Mouse (Mus musculus): ENCODE data around the gene Rpusd2.
"Not testable (repeated sequence)": the region's sequence is repeated elsewhere in the genome, so short reads cannot be mapped to it uniquely, and the experiment has no call there.

The Rpusd2 gene

GRCm38 (mm10) chr2:119034656-119035396 lies at the start of gene Rpusd2:
TSS of gene Rpusd2 (plus strand) at chr2:119034790.
- peak; percentile 79 for DNase-seq (ENCODE audit: low spot score)

- no peak for DNase-seq (ENCODE audit: low spot score)
These were observed 39.1 kb upstream of the Rpusd2 start for GRCm38 (mm10) chr2:118995490-118995889.

GRCm38 (mm10) chr2:118995919-118996797 lies 38.4 kb upstream of the Rpusd2 start:
- no peak for DNase-seq (ENCODE audit: low spot score)

DNA sequence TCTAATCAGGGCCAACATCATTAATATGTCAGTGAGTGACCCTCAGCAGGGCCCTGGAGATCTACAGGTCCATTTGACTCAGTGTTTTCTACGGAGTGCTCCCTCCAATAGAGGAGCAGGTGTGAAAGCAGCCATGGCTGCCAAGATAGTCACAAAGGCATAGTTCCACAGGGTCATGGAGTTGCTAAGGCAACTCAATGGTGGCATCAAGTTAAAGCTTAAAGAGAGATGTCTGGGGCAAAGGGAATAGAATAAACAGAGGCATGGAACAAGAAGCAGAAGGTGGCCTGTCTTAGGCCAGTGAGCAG lies 37.8 kb upstream of the Rpusd2 start:
- DNase-seq (ENCODE audit: low spot score) = no peak

GRCm38 (mm10) chr2:118998115-118998866 lies 36.3 kb upstream of the Rpusd2 start:
- no peak for DNase-seq (ENCODE audit: low spot score)

GRCm38 (mm10) chr2:118999025-118999639 lies 35.5 kb upstream of the Rpusd2 start:
- no peak for DNase-seq (ENCODE audit: low spot score)

DNA sequence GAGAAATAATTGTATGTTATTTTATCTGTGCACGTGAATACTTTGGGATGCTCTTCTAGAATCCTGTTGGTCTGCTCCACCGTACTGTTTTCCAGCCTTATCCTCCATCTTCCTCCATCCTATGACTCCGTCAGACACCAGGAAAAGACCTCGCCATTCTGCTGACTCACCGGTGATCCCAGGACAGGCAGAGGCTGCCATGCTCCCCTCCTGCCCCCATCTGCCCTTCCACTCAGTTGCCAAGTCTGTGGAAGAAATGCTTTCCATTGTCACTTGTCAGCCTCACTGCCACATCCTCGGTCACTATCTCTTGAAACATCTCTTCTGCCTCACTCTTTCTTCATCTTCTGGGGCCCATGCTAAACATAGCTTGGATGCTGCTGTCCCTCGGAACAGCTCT lies 27.7 kb upstream of the Rpusd2 start:
- no peak for DNase-seq (ENCODE audit: low spot score)

GRCm38 (mm10) chr2:119009376-119009775 lies 25.2 kb upstream of the Rpusd2 start:
- DNase-seq (ENCODE audit: low spot score) = no peak

DNA sequence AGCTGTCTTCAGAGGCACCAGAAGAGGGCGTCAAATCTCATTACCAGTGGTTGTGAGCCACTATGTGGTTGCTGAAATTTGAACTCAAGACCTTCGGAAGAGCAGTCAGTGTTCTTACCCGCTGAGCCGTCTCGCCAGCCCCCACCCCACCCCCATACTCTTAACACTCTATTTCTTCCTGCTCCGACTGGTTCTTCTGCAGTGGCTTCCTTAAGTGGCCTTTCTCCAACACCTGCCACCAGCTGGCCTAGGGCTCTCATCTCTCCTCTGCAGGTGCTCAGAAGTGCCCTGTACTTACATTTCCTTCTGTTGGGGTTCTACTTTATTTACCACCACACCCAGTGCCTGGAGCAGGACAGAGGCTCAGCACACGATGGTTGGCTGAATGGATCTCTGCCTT lies 19.6 kb upstream of the Rpusd2 start:
- DNase-seq (ENCODE audit: low spot score) = no peak

GRCm38 (mm10) chr2:119015604-119016180 lies 18.9 kb upstream of the Rpusd2 start:
- no peak for DNase-seq (ENCODE audit: low spot score)

GRCm38 (mm10) chr2:119016312-119016711 lies 18.3 kb upstream of the Rpusd2 start:
- not testable (repeated sequence) for DNase-seq (ENCODE audit: low spot score)

GRCm38 (mm10) chr2:119017647-119018046 lies 16.9 kb upstream of the Rpusd2 start:
- no peak for DNase-seq (ENCODE audit: low spot score)

- DNase-seq (ENCODE audit: low spot score) = no peak
These were observed 16.0 kb upstream of the Rpusd2 start for GRCm38 (mm10) chr2:119018391-119019122.

DNA sequence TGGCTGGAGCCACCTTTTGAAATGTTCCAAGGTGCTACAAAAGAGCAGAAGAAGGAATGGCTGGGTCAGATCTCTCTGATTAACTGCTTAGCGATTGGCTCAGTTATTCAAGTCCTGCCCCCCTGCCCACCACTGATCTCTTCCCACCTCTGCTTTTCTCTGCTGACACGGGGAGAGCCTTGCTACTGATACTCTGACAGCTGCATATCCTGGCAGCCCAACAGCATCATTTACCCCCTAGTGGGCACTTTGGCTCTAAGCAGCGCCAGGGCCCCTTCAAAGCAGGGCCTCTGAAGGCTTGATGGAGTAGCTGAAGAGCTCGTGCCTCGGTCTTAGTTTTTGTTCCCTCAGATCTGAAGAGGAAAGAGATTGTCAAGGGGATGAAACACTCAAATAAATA lies 15.5 kb upstream of the Rpusd2 start:
- no peak for DNase-seq (ENCODE audit: low spot score)

DNA sequence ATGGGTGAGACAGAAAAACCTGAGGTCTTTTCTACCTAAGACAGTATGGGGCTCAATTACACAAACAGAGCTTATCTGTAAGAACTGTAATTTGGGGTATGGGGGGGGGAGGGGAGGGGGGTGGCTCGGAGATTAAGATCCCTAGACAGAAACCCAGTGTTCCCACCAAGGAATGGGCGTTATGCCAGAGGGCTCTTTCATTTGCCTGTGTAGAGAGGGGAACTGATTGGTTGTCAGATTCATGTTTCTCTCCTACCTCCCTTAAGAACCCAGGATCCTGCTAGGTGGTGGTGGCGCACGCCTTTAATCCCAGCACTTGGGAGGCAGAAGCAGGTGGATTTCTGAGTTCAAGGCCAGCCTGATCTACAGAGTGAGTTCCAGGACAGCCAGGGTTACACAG lies 15.1 kb upstream of the Rpusd2 start:
- DNase-seq (ENCODE audit: low spot score) = no peak

- no peak for DNase-seq (ENCODE audit: low spot score)
These were observed 11.4 kb upstream of the Rpusd2 start for GRCm38 (mm10) chr2:119023154-119023660.

GRCm38 (mm10) chr2:119024536-119025238 lies 9.9 kb upstream of the Rpusd2 start:
- DNase-seq (ENCODE audit: low spot score) = no peak

DNA sequence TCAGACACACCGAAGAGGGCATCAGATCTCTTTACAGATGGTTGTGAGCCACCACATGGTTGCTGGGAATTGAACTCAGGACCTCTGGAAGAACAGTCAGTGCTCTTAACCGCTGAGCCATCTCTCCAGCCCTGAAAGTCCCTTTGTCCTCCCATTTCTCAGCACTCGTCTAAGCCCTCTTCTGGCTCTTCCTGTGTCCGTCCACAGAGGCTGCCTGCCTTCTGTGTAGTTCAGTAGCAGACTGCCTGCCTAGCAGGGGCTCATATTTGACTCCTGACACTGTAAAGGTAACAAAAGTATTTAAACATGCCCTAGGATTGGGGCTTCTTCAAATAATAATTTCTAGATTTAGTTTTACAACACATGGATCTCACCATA lies 9.4 kb upstream of the Rpusd2 start:
- DNase-seq (ENCODE audit: low spot score) = no peak

- DNase-seq (ENCODE audit: low spot score) = no peak
These were observed 7.6 kb upstream of the Rpusd2 start for GRCm38 (mm10) chr2:119026951-119027350.

DNA sequence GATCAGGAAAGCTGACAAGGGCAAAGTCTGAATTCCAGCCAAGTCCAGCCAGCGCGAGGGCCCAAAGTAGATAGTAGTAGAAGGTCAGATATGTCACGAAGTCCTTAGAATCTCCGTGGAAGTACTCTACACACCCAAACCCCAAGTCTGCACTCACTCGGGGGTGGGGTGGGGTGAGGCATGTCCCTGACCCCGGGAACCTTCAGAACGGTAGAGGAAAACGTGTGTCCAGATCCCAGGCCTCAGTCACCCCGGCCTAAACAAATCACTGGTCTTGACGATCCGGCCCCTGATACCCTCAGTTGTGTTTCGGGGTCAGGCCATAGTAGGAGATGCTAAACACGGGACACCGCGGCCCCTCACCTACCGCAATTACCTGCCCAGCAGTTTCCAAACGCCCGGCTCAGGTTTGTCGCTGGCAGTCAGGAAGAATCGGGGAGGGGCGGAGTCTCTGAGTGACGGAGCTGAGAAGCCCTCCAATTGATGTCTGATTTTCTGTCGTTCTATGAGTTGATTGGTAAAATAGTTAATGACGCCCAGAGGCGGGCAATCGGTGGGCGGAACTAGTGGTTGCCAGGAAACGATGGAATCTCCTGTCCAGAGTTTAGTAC lies 5.5 kb upstream of the Rpusd2 start, which contains the start of gene Ccdc32:
Gene Ccdc32, minus strand, starts transcription at position 453 of the 611 bp plus-strand sequence.
- DNase-seq (ENCODE audit: low spot score) = peak; percentile 84
